Mouse (Mus musculus) thymus, postnatal 10 days (tissue): ENCODE measurements around the gene 9530077C05Rik.

Experiments
- DNase-seq, 2 experiments: peaks; one replicate each; pipeline ENCODE4 v3.0.0; 2021; ENCODE audit warnings: low spot score in 2 of 2

The 9530077C05Rik gene

DNA sequence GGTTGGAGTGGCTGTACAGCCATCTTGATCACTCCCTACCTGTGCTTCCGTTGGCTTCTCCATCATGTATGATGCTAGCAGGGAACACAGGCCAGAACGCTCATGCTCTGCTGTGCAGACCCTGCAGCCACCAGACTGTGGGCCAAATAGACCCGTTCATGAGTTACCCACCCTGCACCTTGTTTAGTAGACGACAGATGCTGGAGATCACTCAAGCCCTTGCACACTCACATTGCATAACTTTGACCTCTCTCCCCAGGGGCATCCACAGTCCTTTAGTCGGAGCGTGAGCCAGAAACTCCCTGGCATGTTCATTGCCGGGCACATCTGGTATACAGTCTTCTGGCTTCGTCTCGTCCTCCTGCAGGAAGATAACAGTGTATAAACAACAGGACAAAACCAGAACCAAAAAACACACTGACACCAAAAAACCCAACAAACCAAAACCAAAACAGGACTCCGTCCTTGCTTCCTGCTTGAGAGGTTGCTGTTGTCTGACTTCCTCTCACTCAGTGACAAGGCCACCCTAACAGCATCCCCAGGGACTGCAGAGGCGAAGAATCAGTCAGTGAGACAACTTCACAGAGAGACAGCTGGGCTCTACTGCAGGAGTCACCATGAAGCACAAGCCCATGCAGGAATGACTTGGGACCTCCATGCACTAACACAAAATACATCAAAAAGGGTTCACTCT lies 46.0 kb downstream of the 9530077C05Rik start:
- no peak for DNase-seq

- DNase-seq, result no peak
These were observed 50.6 kb downstream of the 9530077C05Rik start for GRCm38 (mm10) chr9:22461946-22462345.

- no peak for DNase-seq
These were observed 54.9 kb downstream of the 9530077C05Rik start for GRCm38 (mm10) chr9:22466212-22466611.

GRCm38 (mm10) chr9:22467371-22468169 lies 56.3 kb downstream of the 9530077C05Rik start:
- peak; percentile 41 to 54 for DNase-seq

- DNase-seq, result peak in 1 of 2 experiments; percentile 75
These were observed 57.0 kb downstream of the 9530077C05Rik start for GRCm38 (mm10) chr9:22468170-22468898.

DNA sequence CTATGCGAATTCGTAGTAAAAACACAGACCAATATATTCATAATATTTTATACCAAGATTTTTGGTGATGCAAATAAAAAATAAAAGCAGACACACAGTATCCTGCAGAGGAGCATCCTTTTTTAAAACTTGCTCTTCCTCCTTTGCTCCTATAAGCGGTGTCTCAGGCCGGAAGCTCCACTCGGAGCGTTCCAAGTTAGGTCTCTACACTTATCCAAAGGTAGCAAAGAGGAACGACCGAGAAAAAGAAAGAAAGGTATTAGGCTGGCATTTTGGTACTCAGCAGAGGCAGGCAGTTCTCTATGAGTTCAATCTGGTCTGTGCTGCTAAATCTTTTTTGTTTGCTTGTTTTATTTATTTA lies 57.6 kb downstream of the 9530077C05Rik start:
- DNase-seq, result peak in 1 of 2 experiments; percentile 9

GRCm38 (mm10) chr9:22469643-22470042 lies 58.3 kb downstream of the 9530077C05Rik start, which contains the start of gene Rp9:
Gene Rp9 (minus strand): TSS chr9:22469743.
- DNase-seq, result no peak

- peak; percentile 93 to 97 for DNase-seq
These were observed 64.1 kb downstream of the 9530077C05Rik start, which contains the start of gene Bbs9 for GRCm38 (mm10) chr9:22475424-22475868. Gene Bbs9 (plus strand): TSS chr9:22475715.

DNA sequence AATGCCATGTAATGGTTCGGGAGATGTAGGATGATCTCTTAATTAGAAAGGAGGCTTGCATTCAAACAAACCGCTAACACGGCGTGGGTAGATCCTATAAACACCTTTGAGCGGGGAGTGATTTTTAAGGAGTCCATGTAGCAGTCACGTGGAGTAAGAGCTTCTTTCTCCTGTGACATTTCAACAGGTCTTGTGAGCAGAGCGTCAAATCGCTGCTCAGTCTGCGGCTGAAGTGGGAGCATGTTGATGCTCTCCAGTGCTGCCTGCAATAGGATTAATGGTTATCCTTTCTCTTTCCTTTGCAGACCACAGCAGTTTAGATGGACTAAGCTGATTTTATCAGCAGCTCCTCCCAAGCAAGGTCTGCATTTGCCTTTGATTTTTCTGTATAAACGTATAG lies 65.0 kb downstream of the 9530077C05Rik start:
- DNase-seq, result peak in 1 of 2 experiments; percentile 12

DNA sequence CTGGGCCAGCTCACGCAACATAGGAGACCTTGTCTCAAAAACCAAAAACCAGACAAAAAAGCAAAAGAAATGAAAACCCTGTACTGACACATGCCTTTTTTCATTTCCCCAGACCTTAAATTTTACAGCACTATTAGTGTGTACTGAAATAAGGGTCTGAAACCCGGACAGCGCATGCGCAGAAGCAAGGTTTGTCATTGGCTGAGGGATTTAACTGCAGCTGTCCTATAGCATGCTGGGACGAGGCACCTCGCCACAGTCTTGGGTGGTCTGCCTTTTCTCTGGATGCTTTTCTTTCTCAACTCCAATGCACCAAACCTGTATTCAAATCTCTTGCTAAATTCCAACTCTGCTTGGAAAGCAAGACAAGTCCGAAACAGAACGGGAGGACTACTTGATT lies 67.6 kb downstream of the 9530077C05Rik start:
- DNase-seq, result no peak

DNA sequence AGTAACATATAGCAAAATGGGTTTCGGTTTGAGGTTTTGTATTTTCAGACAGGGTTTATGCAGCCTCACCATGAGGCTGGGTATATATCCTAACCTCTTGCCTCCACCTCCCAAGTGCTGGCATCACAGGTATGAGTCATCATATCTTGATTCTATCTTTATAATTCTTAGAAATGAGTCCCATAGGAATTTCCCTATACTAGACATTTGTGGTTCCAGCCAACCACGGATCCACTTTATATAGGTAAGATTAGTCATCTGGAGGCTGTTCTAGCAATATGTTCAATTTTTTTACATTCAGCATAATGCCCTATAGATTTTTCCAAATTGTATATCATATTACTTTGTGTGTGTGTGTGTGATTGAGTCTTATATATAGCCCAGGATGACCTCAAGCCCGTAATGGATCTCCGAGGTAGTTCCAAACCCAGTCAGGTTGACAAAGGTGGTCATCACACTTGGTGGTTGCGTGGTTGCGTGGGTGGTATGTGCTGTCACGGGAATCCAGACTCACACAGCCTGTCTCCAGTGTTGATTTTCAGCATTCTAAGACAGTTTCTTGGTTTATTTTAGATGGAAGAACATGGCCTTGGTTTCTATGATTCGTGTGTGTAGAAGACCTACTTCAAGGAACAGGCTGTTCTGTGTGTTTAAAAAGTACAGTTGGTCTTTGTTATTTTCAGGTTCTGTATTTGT lies 72.7 kb downstream of the 9530077C05Rik start:
- no peak for DNase-seq

DNA sequence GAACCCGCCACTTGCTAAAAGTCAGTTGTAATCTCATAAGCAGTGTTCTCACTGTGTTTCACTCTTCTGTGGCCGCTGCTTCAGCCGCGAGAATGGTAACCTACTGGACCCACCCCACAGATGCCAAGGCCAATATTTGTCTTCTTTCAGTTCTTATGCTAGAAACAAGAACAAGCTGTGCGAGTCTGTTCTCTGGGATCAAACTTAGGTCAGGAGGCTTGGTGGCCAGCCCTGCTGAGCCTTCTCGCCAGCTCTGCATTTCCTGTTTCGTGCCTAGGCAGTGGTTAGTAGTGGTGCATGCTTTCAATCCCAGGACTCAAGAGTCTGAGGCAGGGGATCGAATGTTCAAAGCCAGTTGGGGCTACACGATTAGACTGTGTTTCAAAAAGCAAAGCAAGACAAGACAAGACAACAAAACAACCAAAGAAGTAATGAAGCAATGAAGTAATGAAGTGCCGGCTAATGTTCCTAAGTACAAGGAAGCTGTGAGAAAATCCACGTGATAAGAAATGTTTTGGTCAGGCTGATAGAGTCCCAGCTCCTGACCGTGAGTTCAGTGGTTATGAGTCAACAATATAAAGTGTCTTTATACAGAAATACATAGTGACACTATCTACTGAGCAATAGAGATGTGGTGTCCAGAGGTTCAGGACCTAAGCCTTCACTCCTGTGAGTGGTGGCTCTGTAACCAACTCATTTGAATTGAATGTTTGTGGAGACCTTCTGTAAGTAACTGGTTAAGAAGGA lies 73.4 kb downstream of the 9530077C05Rik start:
- no peak for DNase-seq

GRCm38 (mm10) chr9:22486211-22486610 lies 74.9 kb downstream of the 9530077C05Rik start:
- no peak for DNase-seq

DNA sequence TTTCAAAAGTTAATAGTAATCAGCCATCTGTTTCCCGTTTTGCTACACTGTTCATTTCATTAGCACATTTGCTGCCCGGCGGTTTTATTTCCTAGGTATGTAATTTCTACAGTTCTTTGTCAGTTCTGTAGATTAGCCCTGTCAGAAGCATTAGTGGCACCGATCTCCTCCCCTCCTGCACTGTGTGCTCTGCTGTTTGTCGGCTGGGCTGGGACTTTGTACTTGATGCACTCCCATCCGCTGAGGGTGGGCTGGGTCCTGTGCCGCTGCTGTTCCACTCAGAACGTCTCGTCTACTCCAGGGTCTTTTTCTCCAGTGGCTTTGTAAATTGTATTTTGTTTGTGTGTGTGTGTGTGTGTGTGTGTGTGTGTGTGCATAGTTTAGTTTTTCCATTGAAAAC lies 77.7 kb downstream of the 9530077C05Rik start:
- no peak for DNase-seq
